Mouse (Mus musculus) G1E (cell line): ENCODE results near the gene Fancd2. TPM values are rescaled to one million over a fixed set of nuclear protein-coding genes. Genes with fewer than 3 reads are reported as not detected.
A peak's percentile ranks its signal among the peaks of the same experiment; 100 is the strongest.

Experiments used
- ATAC-seq: 2 replicates; pipeline ENCODE4 v1.8.0; 2016; ENCODE audit warnings: mild to moderate bottlenecking; ENCODE audit not compliant: insufficient number of reproducible peaks, poor library complexity, low FRiP score, severe bottlenecking; ENCODE audit errors: extremely low read depth
- DNase-seq: peaks from one replicate; pipeline ENCODE4 v3.0.0; 2012; ENCODE audit warnings: low spot score
- H3K27me3 ChIP-seq: 2 replicates; pipeline ENCODE4 v1.6.1; 2012; ENCODE audit warnings: mild to moderate bottlenecking, low read length, inconsistent platforms; ENCODE audit not compliant: insufficient read depth
- H3K36me3 ChIP-seq: replicated peaks from 2 replicates; pipeline ENCODE3; 2012; ENCODE audit warnings: mild to moderate bottlenecking, inconsistent platforms
- H3K4me1 ChIP-seq: 2 replicates; pipeline ENCODE4 v1.6.1; 2012; ENCODE audit warnings: low read depth, low read length, inconsistent platforms, mixed read lengths; ENCODE audit not compliant: insufficient read depth
- H3K4me3 ChIP-seq: 2 replicates; pipeline ENCODE4 v1.5.1; 2012; ENCODE audit warnings: low read depth, mild to moderate bottlenecking, inconsistent platforms, low read length, moderate library complexity, mixed read lengths
- H3K9me3 ChIP-seq: replicated peaks from 2 replicates; pipeline ENCODE4 v1.6.1; 2012; ENCODE audit warnings: inconsistent platforms
- CTCF ChIP-seq: IDR thresholded peaks from 2 replicates; pipeline ENCODE4 v1.5.1; 2012; ENCODE audit warnings: low read depth, low read length, inconsistent platforms, mixed read lengths
- GATA1 ChIP-seq: IDR thresholded peaks from 2 replicates; pipeline ENCODE4 v1.6.1; 2012; ENCODE audit warnings: borderline replicate concordance, low read length, inconsistent platforms, mixed read lengths
- GATA2 ChIP-seq: IDR thresholded peaks from 2 replicates; pipeline ENCODE4 v1.6.1; 2012; ENCODE audit warnings: low read depth, low read length, inconsistent platforms, borderline replicate concordance
- POLR2AphosphoS5 ChIP-seq: IDR thresholded peaks from 2 replicates; pipeline ENCODE4 v1.6.1; 2012; ENCODE audit warnings: low read depth, low read length, inconsistent platforms; ENCODE audit not compliant: insufficient replicate concordance
- TAL1 ChIP-seq: conservative IDR thresholded peaks from 2 replicates; pipeline ENCODE4 v1.6.1; 2012; ENCODE audit warnings: low read depth, low read length, inconsistent platforms, mixed read lengths
- polyA plus RNA-seq: library from polyadenylated mRNA; stranded (reverse); fragments of >175 nt; gene quantifications from 2 replicates; pipeline ENCODE4 v1.2.3, GENCODE M21; 2012
- total RNA-seq, 2 experiments: library from RNA; stranded (forward) in 1 of 2; stranded (reverse) in 1 of 2; fragments of 200-1000 nt in 1 of 2; fragments of >200 nt in 1 of 2; fragmentation: Nextera tagmentation in 1 of 2; gene quantifications; 2 replicates each; pipeline ENCODE4 v1.2.3; 2014 to 2017

The Fancd2 gene
- total and polyA plus RNA-seq, 3 experiments: 2.2 to 83.5 (median 41.1) TPM

- peaks cover 13% of the 10 kb centered on the region; the same call in 1 of the 2 replicates for H3K4me1 ChIP-seq
- H3K27me3 ChIP-seq: no peaks in the 10 kb centered on the region
- no peak for DNase-seq
- ATAC-seq: no peak
- H3K4me3 ChIP-seq: no peak overlapping the region
- H3K9me3 ChIP-seq: no peaks in the 10 kb centered on the region
- TF ChIP-seq TAL1 (no peak), GATA1 (no peak), POLR2AphosphoS5 (no peak), CTCF (no peak), GATA2 (no peak)
- peaks cover 63% of the 10 kb centered on the region for H3K36me3 ChIP-seq
Measured at GRCm38 (mm10) chr6:113632863-113633262, 101.4 kb downstream of the Fancd2 start.

- Histone ChIP-seq H3K4me3 (peak within 1 kb of the TSS; percentile 77), H3K36me3 (peaks cover 16% of the 10 kb centered on the region), H3K9me3 (no peaks in the 10 kb centered on the region), H3K4me1 (peaks cover 46% of the 10 kb centered on the region), H3K27me3 (no peaks in the 10 kb centered on the region)
- TF ChIP-seq TAL1 (0 out of 2 replicates have a peak, but pooled peaks have one; percentile 16), GATA2 (no peak), GATA1 (no peak), POLR2AphosphoS5 (no peak), CTCF (peak; percentile 79)
- DNase-seq (peak; percentile 73), ATAC-seq (peak; percentile 92)
Measured at GRCm38 (mm10) chr6:113638302-113639040, 107.0 kb downstream of the Fancd2 start, which contains the start of gene Irak2. Gene Irak2, plus strand, starts transcription at chr6:113638467.

GRCm38 (mm10) chr6:113639201-113639600 lies 107.7 kb downstream of the Fancd2 start:
- Histone ChIP-seq H3K4me1 (peaks cover 46% of the 10 kb centered on the region), H3K36me3 (peaks cover 14% of the 10 kb centered on the region), H3K27me3 (no peaks in the 10 kb centered on the region), H3K4me3 (no peak overlapping the region), H3K9me3 (no peaks in the 10 kb centered on the region)
- no peak for TF ChIP-seq GATA1
- no peak for TF ChIP-seq CTCF
- TF ChIP-seq GATA2: no peak
- no peak for TF ChIP-seq TAL1
- no peak for TF ChIP-seq POLR2AphosphoS5
- DNase-seq (no peak), ATAC-seq (no peak)

GRCm38 (mm10) chr6:113642605-113643004 lies 111.1 kb downstream of the Fancd2 start:
- DNase-seq (no peak), ATAC-seq (no peak)
- Histone ChIP-seq H3K27me3 (no peaks in the 10 kb centered on the region), H3K4me1 (peaks cover 50% of the 10 kb centered on the region), H3K9me3 (no peaks in the 10 kb centered on the region), H3K4me3 (no peak overlapping the region), H3K36me3 (peaks cover 22% of the 10 kb centered on the region)
- TF ChIP-seq POLR2AphosphoS5 (no peak), TAL1 (no peak), CTCF (no peak), GATA1 (no peak), GATA2 (no peak)

GRCm38 (mm10) chr6:113643021-113643420 lies 111.5 kb downstream of the Fancd2 start:
- Histone ChIP-seq H3K4me3 (no peak overlapping the region), H3K27me3 (no peaks in the 10 kb centered on the region), H3K9me3 (no peaks in the 10 kb centered on the region), H3K36me3 (peaks cover 25% of the 10 kb centered on the region), H3K4me1 (peaks cover 51% of the 10 kb centered on the region)
- TF ChIP-seq GATA1: no peak
- TF ChIP-seq CTCF: no peak
- no peak for TF ChIP-seq TAL1
- no peak for TF ChIP-seq POLR2AphosphoS5
- no peak for TF ChIP-seq GATA2
- no peak for ATAC-seq
- DNase-seq: no peak

GRCm38 (mm10) chr6:113643967-113644366 lies 112.5 kb downstream of the Fancd2 start:
- Histone ChIP-seq H3K27me3 (no peaks in the 10 kb centered on the region), H3K4me3 (no peak overlapping the region), H3K4me1 (peaks cover 53% of the 10 kb centered on the region), H3K36me3 (peaks cover 33% of the 10 kb centered on the region), H3K9me3 (no peaks in the 10 kb centered on the region)
- DNase-seq (no peak), ATAC-seq (no peak)
- no peak for TF ChIP-seq POLR2AphosphoS5
- TF ChIP-seq CTCF: no peak
- no peak for TF ChIP-seq TAL1
- no peak for TF ChIP-seq GATA2
- no peak for TF ChIP-seq GATA1
